Mouse (Mus musculus): Measurements from ENCODE around the gene Gm16181. TPM values are rescaled to one million over a fixed set of nuclear protein-coding genes. Genes with fewer than 3 reads are reported as not detected.
"Not testable (repeated sequence)": the region's sequence is repeated elsewhere in the genome, so short reads cannot be mapped to it uniquely, and the experiment has no call there.

Gene Gm16181
- polyA plus RNA-seq, 1 experiment: not detected

GRCm38 (mm10) chr17:35231022-35231421 lies 10.4 kb downstream of the Gm16181 start:
- Histone ChIP-seq H3K4me3 (ENCODE audit: low read depth, low read length) (no peak overlapping the region), H3K36me3 (ENCODE audit: control insufficient read depth, insufficient read depth, low read length, poor library complexity, severe bottlenecking) (peaks cover 9% of the 10 kb centered on the region; the same call in 1 of the 2 replicates), H3K4me1 (ENCODE audit: control insufficient read depth, insufficient read depth, low read length) (no peaks in the 10 kb centered on the region), H3K9me3 (replicated peaks; ENCODE audit: control insufficient read depth, insufficient read depth, low read length, poor library complexity, severe bottlenecking) (no peaks in the 10 kb centered on the region), H3K27me3 (ENCODE audit: control insufficient read depth, insufficient read depth, low read length, poor library complexity, severe bottlenecking) (no peaks in the 10 kb centered on the region), H3K27ac (ENCODE audit: insufficient read depth, low read length) (no peak overlapping the region), H3K9ac (ENCODE audit: low read depth, poor library complexity, severe bottlenecking) (no peak overlapping the region)
- TF ChIP-seq POLR2A (IDR thresholded peaks at IDR 0.05; ENCODE audit: insufficient read depth, low read length): no peak
- no peak for TF ChIP-seq CTCF (IDR thresholded peaks at IDR 0.05; ENCODE audit: low read depth, low read length)
- TF ChIP-seq EP300 (IDR thresholded peaks at IDR 0.05; ENCODE audit: insufficient read depth, low read depth, low read length): no peak

GRCm38 (mm10) chr17:35232043-35232442 lies 11.4 kb downstream of the Gm16181 start:
- TF ChIP-seq CTCF (IDR thresholded peaks at IDR 0.05; ENCODE audit: low read depth, low read length): peak; percentile 97
- TF ChIP-seq POLR2A (IDR thresholded peaks at IDR 0.05; ENCODE audit: insufficient read depth, low read length): no peak
- no peak for TF ChIP-seq EP300 (IDR thresholded peaks at IDR 0.05; ENCODE audit: insufficient read depth, low read depth, low read length)
- Histone ChIP-seq H3K4me1 (ENCODE audit: control insufficient read depth, insufficient read depth, low read length) (no peaks in the 10 kb centered on the region), H3K9ac (ENCODE audit: low read depth, poor library complexity, severe bottlenecking) (no peak overlapping the region), H3K4me3 (ENCODE audit: low read depth, low read length) (no peak overlapping the region), H3K27me3 (ENCODE audit: control insufficient read depth, insufficient read depth, low read length, poor library complexity, severe bottlenecking) (no peaks in the 10 kb centered on the region), H3K36me3 (ENCODE audit: control insufficient read depth, insufficient read depth, low read length, poor library complexity, severe bottlenecking) (peaks cover 9% of the 10 kb centered on the region; the same call in 1 of the 2 replicates), H3K9me3 (replicated peaks; ENCODE audit: control insufficient read depth, insufficient read depth, low read length, poor library complexity, severe bottlenecking) (no peaks in the 10 kb centered on the region), H3K27ac (ENCODE audit: insufficient read depth, low read length) (no peak overlapping the region)

- Histone ChIP-seq H3K27me3 (ENCODE audit: control insufficient read depth, insufficient read depth, low read length, poor library complexity, severe bottlenecking) (no peaks in the 10 kb centered on the region), H3K27ac (ENCODE audit: insufficient read depth, low read length) (no peak overlapping the region), H3K9ac (ENCODE audit: low read depth, poor library complexity, severe bottlenecking) (no peak overlapping the region), H3K36me3 (ENCODE audit: control insufficient read depth, insufficient read depth, low read length, poor library complexity, severe bottlenecking) (peaks cover 9% of the 10 kb centered on the region; the same call in 1 of the 2 replicates), H3K4me3 (ENCODE audit: low read depth, low read length) (no peak overlapping the region), H3K9me3 (replicated peaks; ENCODE audit: control insufficient read depth, insufficient read depth, low read length, poor library complexity, severe bottlenecking) (no peaks in the 10 kb centered on the region), H3K4me1 (ENCODE audit: control insufficient read depth, insufficient read depth, low read length) (no peaks in the 10 kb centered on the region)
- TF ChIP-seq EP300 (IDR thresholded peaks at IDR 0.05; ENCODE audit: insufficient read depth, low read depth, low read length) (no peak), POLR2A (IDR thresholded peaks at IDR 0.05; ENCODE audit: insufficient read depth, low read length) (no peak), CTCF (IDR thresholded peaks at IDR 0.05; ENCODE audit: low read depth, low read length) (no peak)
Observed at GRCm38 (mm10) chr17:35232659-35233058, 12.0 kb downstream of the Gm16181 start.

- Histone ChIP-seq H3K9me3 (replicated peaks; ENCODE audit: control insufficient read depth, insufficient read depth, low read length, poor library complexity, severe bottlenecking) (no peaks in the 10 kb centered on the region), H3K4me1 (ENCODE audit: control insufficient read depth, insufficient read depth, low read length) (no peaks in the 10 kb centered on the region), H3K27me3 (ENCODE audit: control insufficient read depth, insufficient read depth, low read length, poor library complexity, severe bottlenecking) (no peaks in the 10 kb centered on the region), H3K36me3 (ENCODE audit: control insufficient read depth, insufficient read depth, low read length, poor library complexity, severe bottlenecking) (peaks cover 9% of the 10 kb centered on the region; the same call in 1 of the 2 replicates), H3K27ac (ENCODE audit: insufficient read depth, low read length) (no peak within 1 kb of the TSS), H3K4me3 (ENCODE audit: low read depth, low read length) (no peak within 1 kb of the TSS), H3K9ac (ENCODE audit: low read depth, poor library complexity, severe bottlenecking) (peak within 1 kb of the TSS; percentile 64)
- TF ChIP-seq CTCF (IDR thresholded peaks at IDR 0.05; ENCODE audit: low read depth, low read length): no peak
- TF ChIP-seq POLR2A (IDR thresholded peaks at IDR 0.05; ENCODE audit: insufficient read depth, low read length): no peak
- TF ChIP-seq EP300 (IDR thresholded peaks at IDR 0.05; ENCODE audit: insufficient read depth, low read depth, low read length): no peak
Observed at GRCm38 (mm10) chr17:35233114-35233980, 12.7 kb downstream of the Gm16181 start, which contains the start of gene Atp6v1g2. Gene Atp6v1g2, plus strand, starts transcription at chr17:35233660.

GRCm38 (mm10) chr17:35234090-35234489 lies 13.5 kb downstream of the Gm16181 start:
- H3K27ac ChIP-seq (ENCODE audit: insufficient read depth, low read length); H3K4me3 ChIP-seq (ENCODE audit: low read depth, low read length); H3K9me3 ChIP-seq (replicated peaks; ENCODE audit: control insufficient read depth, insufficient read depth, low read length, poor library complexity, severe bottlenecking); H3K27me3 ChIP-seq (ENCODE audit: control insufficient read depth, insufficient read depth, low read length, poor library complexity, severe bottlenecking); H3K4me1 ChIP-seq (ENCODE audit: control insufficient read depth, insufficient read depth, low read length); H3K36me3 ChIP-seq (ENCODE audit: control insufficient read depth, insufficient read depth, low read length, poor library complexity, severe bottlenecking): not testable (repeated sequence)
- H3K9ac ChIP-seq (ENCODE audit: low read depth, poor library complexity, severe bottlenecking): peak overlapping the region; percentile 64; the same call in 1 of the 2 replicates

- no peaks in the 10 kb centered on the region for H3K27me3 ChIP-seq (ENCODE audit: control insufficient read depth, insufficient read depth, low read length, poor library complexity, severe bottlenecking)
- H3K4me1 ChIP-seq (ENCODE audit: control insufficient read depth, insufficient read depth, low read length): no peaks in the 10 kb centered on the region
- no peaks in the 10 kb centered on the region for H3K9me3 ChIP-seq (replicated peaks; ENCODE audit: control insufficient read depth, insufficient read depth, low read length, poor library complexity, severe bottlenecking)
- no peak overlapping the region for H3K27ac ChIP-seq (ENCODE audit: insufficient read depth, low read length)
- peaks cover 5% of the 10 kb centered on the region; the same call in 1 of the 2 replicates for H3K36me3 ChIP-seq (ENCODE audit: control insufficient read depth, insufficient read depth, low read length, poor library complexity, severe bottlenecking)
- peak overlapping the region; percentile 84 for H3K4me3 ChIP-seq (ENCODE audit: low read depth, low read length)
- TF ChIP-seq CTCF (IDR thresholded peaks at IDR 0.05; ENCODE audit: low read depth, low read length): no peak
- no peak for TF ChIP-seq POLR2A (IDR thresholded peaks at IDR 0.05; ENCODE audit: insufficient read depth, low read length)
- TF ChIP-seq EP300 (IDR thresholded peaks at IDR 0.05; ENCODE audit: insufficient read depth, low read depth, low read length): no peak
- peak overlapping the region; percentile 64 for H3K9ac ChIP-seq (ENCODE audit: low read depth, poor library complexity, severe bottlenecking)
Observed at GRCm38 (mm10) chr17:35234903-35235302, 14.3 kb downstream of the Gm16181 start.

Measured in ES-Bruce4 (cell line).